Mouse (Mus musculus) thymus, postnatal 10 days (tissue): Measurements from ENCODE around the gene Acad8.

Source experiments
- DNase-seq, 2 experiments: peaks; one replicate each; pipeline ENCODE4 v3.0.0; 2021; ENCODE audit warnings: low spot score in 2 of 2

Gene Acad8

GRCm38 (mm10) chr9:26999461-27000395 lies at the start of gene Acad8, which contains the start of gene Thyn1:
Acad8 (minus strand) TSS chr9:26999566.
Thyn1 (plus strand) TSS chr9:26999710.
- DNase-seq: peak; percentile 87 to 90

GRCm38 (mm10) chr9:27043892-27044291 lies 44.5 kb upstream of the Acad8 start:
- DNase-seq: no peak

GRCm38 (mm10) chr9:27030763-27031100 lies 31.4 kb upstream of the Acad8 start:
- DNase-seq: no peak

GRCm38 (mm10) chr9:27029828-27030762 lies 30.7 kb upstream of the Acad8 start, which contains the start of the genes Vps26b and Ncapd3:
Vps26b (minus strand) TSS chr9:27030065.
Ncapd3 (plus strand) TSS chr9:27030175.
- DNase-seq: peak; percentile 94 to 95

GRCm38 (mm10) chr9:27029022-27029827 lies 29.9 kb upstream of the Acad8 start:
- peak; percentile 58 to 59 for DNase-seq

- no peak for DNase-seq
These were observed 27.3 kb upstream of the Acad8 start for GRCm38 (mm10) chr9:27026708-27027107.

- DNase-seq: peak in 1 of 2 experiments; percentile 7
These were observed 24.3 kb upstream of the Acad8 start for GRCm38 (mm10) chr9:27023681-27024080.

- no peak for DNase-seq
These were observed 19.6 kb upstream of the Acad8 start for GRCm38 (mm10) chr9:27018961-27019360.

- no peak for DNase-seq
These were observed 12.2 kb upstream of the Acad8 start for GRCm38 (mm10) chr9:27011572-27011971.

- no peak for DNase-seq
These were observed 9.9 kb upstream of the Acad8 start for GRCm38 (mm10) chr9:27009231-27009630.

- no peak for DNase-seq
These were observed 7.5 kb upstream of the Acad8 start for GRCm38 (mm10) chr9:27006866-27007265.

GRCm38 (mm10) chr9:27005933-27006332 lies 6.6 kb upstream of the Acad8 start:
- no peak for DNase-seq

GRCm38 (mm10) chr9:27005231-27005630 lies 5.9 kb upstream of the Acad8 start:
- DNase-seq: no peak

- no peak for DNase-seq
These were observed 501 bp downstream of the Acad8 start for GRCm38 (mm10) chr9:26998669-26999460.

- DNase-seq: no peak
These were observed 1.9 kb downstream of the Acad8 start for GRCm38 (mm10) chr9:26997501-26997900.

- no peak for DNase-seq
These were observed 2.3 kb downstream of the Acad8 start for GRCm38 (mm10) chr9:26997062-26997461.

GRCm38 (mm10) chr9:26993900-26994299 lies 5.5 kb downstream of the Acad8 start:
- DNase-seq: no peak

GRCm38 (mm10) chr9:26993118-26993517 lies 6.2 kb downstream of the Acad8 start:
- no peak for DNase-seq

GRCm38 (mm10) chr9:26990181-26990580 lies 9.2 kb downstream of the Acad8 start:
- DNase-seq: no peak

GRCm38 (mm10) chr9:26985668-26986277 lies 13.6 kb downstream of the Acad8 start:
- no peak for DNase-seq
